Mouse (Mus musculus) bone marrow macrophage, adult 2 months (primary cell): ENCODE results near the gene Ap3b1.

ENCODE experiments used
- CTCF ChIP-seq: IDR thresholded peaks from 2 replicates; pipeline ENCODE4 v1.5.1; 2012; ENCODE audit warnings: low read depth, mild to moderate bottlenecking, low read length, moderate library complexity
- POLR2A ChIP-seq: IDR thresholded peaks from 2 replicates; pipeline ENCODE4 v1.6.1; 2012; ENCODE audit warnings: mild to moderate bottlenecking, low read depth, low read length, borderline replicate concordance

DNA sequence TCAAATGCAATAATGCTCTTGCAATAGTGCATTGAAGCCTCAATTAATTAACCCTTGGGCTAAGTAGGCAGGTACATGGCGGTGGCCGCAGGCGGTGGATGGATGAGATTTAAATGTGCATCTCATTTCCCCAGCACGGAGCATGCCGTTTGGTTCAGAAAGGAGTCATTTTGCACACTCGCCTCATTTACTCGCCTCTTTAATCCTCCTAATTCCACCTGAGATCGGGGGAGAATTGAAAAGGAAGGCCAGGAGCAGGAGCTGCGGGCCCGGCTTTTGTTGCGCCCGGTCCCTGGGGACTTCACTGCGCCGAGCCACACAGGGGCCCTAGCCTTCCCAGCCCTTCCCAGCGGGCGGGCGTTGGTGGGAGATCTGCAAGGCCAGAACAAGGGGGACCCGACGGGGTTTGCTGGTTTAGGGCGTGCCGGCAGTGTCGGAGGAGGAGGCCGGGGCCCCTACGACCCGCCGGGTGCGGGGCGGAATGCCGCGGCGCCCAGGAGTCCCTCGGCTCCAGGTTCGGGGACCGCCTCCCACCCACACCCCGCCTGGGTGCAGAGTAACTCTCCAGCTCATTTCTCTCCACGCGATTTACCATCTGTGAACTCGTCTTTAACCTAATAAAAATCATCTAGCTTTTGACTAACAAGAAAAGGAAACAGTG is 237.1 kb downstream of the Ap3b1 start:
- TF ChIP-seq POLR2A: no peak
- no peak for TF ChIP-seq CTCF
